Mouse (Mus musculus): ENCODE measurements at regions not wholly inside any gene's neighbourhood (a gene's known extent, or its start where the extent isn't known, plus 50 kb on each side); places are given as distances from the start of the nearest gene placed in this dataset.

- no peak for DNase-seq
Measured at GRCm38 (mm10) chr6:67113686-67114278, 76.5 kb upstream of the Gadd45a start.

GRCm38 (mm10) chr6:67113261-67113660 is 76.0 kb upstream of the Gadd45a start:
- DNase-seq = no peak

- DNase-seq = no peak
Measured at GRCm38 (mm10) chr6:67112311-67112710, 75.1 kb upstream of the Gadd45a start.

GRCm38 (mm10) chr6:67111581-67111980 is 74.3 kb upstream of the Gadd45a start:
- no peak for DNase-seq

GRCm38 (mm10) chr6:67110391-67110790 is 73.1 kb upstream of the Gadd45a start:
- DNase-seq = no peak

GRCm38 (mm10) chr6:67109774-67110173 is 72.5 kb upstream of the Gadd45a start:
- no peak for DNase-seq

- DNase-seq = no peak
Measured at GRCm38 (mm10) chr6:67107517-67107916, 70.3 kb upstream of the Gadd45a start.

GRCm38 (mm10) chr6:67106493-67106892 is 69.2 kb upstream of the Gadd45a start:
- DNase-seq = no peak

GRCm38 (mm10) chr6:67105386-67105785 is 68.1 kb upstream of the Gadd45a start:
- DNase-seq = no peak

GRCm38 (mm10) chr6:67104205-67104604 is 66.9 kb upstream of the Gadd45a start:
- no peak for DNase-seq

- peak; percentile 23 for DNase-seq
Measured at GRCm38 (mm10) chr6:67102541-67103134, 65.4 kb upstream of the Gadd45a start.

- DNase-seq = peak; percentile 24
Measured at GRCm38 (mm10) chr6:67102014-67102413, 64.8 kb upstream of the Gadd45a start.

GRCm38 (mm10) chr6:67094426-67094825 is 57.2 kb upstream of the Gadd45a start:
- no peak for DNase-seq

GRCm38 (mm10) chr6:67093128-67093527 is 55.9 kb upstream of the Gadd45a start:
- DNase-seq = no peak

GRCm38 (mm10) chr6:67090150-67090549 is 52.9 kb upstream of the Gadd45a start:
- DNase-seq = no peak

- no peak for DNase-seq
Measured at GRCm38 (mm10) chr6:67089530-67090140, 52.4 kb upstream of the Gadd45a start.

- no peak for DNase-seq
Measured at GRCm38 (mm10) chr6:67088741-67089455, 51.6 kb upstream of the Gadd45a start.

GRCm38 (mm10) chr6:67087837-67088440 is 50.7 kb upstream of the Gadd45a start:
- no peak for DNase-seq

- no peak for DNase-seq
Measured at GRCm38 (mm10) chr6:67087393-67087792, 50.1 kb upstream of the Gadd45a start.
